Mouse (Mus musculus) ES-Bruce4 (cell line): ENCODE measurements around the gene Nipal3.

Source experiments
- CTCF ChIP-seq: IDR thresholded peaks from one replicate; pipeline ENCODE4 v1.8.1; 2011; ENCODE audit warnings: low read depth, low read length
- POLR2A ChIP-seq: IDR thresholded peaks from one replicate; pipeline ENCODE4 v1.8.1; 2011; ENCODE audit warnings: low read length; ENCODE audit not compliant: insufficient read depth

DNA sequence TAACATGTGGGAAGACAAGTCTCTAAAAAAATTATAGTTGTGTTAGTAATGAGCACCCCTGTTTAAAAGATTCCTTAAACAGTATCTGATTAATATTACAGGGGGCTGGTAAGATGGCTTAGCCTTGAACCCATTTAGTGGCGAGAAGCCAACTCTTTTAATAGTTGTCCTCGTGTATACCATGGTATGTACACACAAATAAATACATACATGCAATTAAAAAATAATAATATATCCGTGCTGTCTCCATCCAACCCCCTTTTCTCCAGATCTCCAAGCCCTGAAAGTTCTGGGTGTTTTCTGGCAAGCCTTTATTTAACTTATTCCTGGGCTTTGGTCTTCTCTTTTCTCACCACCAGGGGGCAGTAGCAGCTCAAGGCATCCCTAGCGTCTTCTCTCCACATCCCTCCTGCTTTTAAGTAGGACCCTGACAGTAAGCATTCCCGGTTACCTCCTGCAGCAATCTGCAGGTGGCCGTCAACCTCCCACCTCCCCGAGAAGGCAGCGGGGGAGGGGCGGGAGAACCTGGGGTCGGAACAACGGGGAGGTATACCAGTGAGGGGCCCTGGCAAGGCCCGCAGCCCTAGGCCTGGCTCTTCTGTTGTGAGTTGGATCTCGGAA lies 13.7 kb upstream of the Nipal3 start:
- peak; percentile 74 for TF ChIP-seq CTCF
- TF ChIP-seq POLR2A = no peak
